Mouse (Mus musculus): ENCODE measurements around the gene Colca2. TPM values are rescaled to one million over a fixed set of nuclear protein-coding genes. Genes with fewer than 3 reads are reported as not detected.

The Colca2 gene
- 15.6 and 16.0 TPM in 2 replicates for polyA plus RNA-seq (2012; rRNA removed)

GRCm38 (mm10) chr9:51278500-51279381 lies at the start of gene Colca2:
Gene Colca2, minus strand, starts transcription at chr9:51278569.
- DNase-seq (ENCODE audit: low read depth) = no peak

- DNase-seq (ENCODE audit: low read depth) = no peak
Observed at GRCm38 (mm10) chr9:51327555-51327903, 49.2 kb upstream of the Colca2 start.

DNA sequence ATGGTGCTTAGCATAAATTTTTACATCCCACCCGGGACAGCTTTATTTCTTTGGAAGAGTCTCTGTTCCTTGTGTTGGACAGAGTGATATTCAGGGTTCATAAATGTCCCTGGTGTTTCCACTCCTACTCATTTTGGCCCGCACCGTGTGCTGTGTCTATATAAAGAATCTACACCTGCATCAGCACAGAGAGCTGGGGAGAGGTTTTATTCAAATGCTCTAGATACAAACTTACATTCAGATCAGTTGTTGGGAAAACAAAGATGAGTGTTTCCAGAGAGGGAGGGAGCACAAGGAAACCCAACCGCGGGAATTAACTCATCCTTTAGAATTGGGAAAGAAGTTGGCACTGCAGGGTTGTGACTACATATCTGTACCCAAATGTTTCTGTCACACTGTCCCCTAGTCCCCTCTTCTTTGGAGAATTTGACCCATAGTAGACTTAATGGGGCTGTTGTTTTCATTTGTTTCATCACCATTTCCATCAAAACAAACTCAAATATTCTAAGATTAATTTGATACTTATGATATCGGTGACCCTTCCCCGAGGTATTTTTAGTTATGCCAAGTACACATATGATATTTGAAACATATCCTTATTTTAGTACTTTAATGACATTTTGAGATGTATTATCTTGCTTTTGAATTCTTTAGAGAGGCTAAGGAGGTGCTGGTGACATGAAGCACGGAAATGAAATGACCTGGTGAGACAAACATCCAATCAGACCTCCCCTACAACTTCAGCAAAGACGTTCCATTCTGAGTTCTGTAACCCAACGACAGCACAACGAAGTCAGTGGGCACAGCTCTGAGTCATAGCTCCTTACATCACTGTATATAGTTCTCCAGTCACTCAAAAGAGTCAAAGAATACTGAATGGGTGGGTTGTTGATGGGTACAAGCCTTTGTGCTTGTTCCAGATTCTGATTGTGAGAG lies 48.5 kb upstream of the Colca2 start:
- no peak for DNase-seq (ENCODE audit: low read depth)

DNA sequence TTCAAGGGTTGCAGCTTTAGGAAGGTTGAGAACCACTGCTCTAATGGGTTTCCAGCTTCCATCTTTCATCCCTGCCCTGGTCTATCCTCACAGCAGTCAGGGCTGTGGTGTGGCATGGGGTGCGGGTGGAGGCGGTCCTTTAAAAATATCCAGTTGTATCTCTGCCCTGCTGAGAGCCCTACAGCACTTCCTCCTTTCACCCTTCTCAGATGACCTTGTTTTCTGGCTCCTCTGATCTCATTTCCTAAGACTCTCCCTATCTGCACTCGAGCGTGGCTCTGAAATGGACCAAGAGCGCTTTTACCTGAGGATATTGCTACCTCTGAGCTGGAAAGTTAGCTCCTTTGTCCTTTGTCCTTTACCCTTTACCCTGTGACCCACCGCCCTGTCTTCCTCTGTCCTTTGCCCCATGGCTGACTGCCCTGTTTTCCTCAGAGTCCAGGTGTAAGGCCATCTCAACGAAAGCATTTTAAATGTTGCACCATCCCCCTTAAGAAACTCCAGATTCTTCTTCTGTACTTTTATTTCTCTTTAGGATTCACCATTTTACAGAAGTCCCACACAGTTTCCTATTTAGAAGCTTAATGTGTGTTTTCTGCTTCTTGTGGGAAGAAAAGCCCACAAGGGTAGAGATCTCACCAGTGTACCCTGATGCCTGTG lies 46.2 kb upstream of the Colca2 start:
- no peak for DNase-seq (ENCODE audit: low read depth)

DNA sequence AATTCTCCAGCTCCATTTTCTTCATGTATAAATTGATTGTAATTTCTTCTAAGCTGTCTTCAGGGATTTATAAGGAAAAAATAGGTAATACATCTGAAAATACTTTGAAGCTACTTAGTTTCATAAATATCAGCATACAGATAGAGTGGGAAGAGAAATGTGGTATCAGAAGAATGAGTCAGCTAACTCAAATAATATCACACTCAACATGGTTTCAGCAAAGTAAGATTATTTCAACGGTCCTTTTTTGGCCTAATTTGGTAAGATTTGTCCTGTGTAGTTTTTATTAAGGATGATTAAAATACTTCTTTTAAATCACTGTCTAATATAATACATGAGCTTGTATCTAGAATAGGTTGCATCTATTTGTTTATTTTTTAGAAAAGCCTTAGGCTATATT lies 41.7 kb upstream of the Colca2 start:
- no peak for DNase-seq (ENCODE audit: low read depth)

DNA sequence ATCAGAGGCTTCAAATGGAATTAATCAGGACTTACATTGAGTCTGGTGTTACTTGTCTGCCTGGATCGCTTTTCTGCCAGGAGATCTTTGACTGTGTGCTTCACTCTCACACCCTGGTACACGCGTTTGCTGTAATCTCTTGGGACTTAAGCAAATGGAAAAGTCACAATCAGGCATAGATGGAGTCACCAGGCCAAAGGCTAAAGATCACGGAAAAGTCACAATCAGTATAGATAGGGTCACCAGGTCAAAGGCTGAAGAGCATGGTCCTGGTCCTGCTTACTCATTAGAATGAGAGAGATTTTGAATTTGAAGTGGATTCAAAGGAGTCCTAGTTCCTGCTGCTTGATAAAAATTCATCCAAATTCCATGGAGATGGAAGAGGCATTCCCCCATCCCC lies 39.9 kb upstream of the Colca2 start:
- no peak for DNase-seq (ENCODE audit: low read depth)

DNA sequence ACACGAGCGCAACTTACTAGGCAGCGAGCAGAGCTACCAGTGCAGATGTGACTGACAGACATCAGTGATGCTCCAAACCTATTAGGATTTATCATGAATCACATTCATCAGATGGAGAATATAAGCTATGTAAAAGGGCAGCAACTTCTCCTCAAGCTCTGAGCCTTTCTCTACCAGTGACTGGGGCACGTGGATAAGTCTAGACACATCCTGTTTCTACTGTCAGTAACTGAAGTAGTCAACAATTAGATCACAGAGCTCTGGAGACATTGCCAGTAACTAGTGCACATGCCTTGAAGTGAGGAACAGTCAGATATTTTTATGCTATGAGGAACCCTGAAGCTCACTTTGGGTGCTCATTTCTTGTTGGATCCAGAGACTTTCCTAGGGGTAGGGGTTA lies 39.0 kb upstream of the Colca2 start:
- DNase-seq (ENCODE audit: low read depth) = no peak

DNA sequence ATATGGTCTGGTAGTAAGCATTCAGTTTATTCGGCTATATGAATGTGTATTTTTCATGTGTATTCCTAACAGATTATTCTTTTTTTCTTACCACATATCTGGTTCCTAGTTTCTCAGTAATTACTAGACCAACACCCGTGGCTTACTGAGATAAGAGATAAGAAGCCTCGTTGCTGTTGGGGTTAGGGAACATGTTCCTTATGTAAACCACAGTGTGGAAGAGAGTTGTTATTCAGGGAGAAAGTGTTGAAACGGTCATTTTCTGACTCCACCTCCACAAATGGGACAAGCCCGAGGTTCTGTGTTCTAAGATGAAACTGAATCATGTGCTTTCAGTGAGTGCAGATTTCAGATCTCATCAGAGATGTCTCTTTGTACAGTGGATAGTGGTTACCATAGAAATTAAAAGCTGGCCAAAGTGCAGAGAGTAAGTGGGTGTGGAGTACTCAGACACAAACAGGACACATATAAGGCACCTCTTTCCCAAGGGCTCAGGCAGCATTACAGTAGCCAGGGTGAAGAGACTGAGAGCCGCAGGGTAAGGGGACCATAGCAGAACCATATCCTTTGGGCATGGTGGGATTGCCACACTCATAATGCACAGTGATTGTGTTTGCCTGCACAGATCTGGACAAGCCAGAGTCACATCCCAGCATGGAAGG lies 37.2 kb upstream of the Colca2 start:
- no peak for DNase-seq (ENCODE audit: low read depth)

DNA sequence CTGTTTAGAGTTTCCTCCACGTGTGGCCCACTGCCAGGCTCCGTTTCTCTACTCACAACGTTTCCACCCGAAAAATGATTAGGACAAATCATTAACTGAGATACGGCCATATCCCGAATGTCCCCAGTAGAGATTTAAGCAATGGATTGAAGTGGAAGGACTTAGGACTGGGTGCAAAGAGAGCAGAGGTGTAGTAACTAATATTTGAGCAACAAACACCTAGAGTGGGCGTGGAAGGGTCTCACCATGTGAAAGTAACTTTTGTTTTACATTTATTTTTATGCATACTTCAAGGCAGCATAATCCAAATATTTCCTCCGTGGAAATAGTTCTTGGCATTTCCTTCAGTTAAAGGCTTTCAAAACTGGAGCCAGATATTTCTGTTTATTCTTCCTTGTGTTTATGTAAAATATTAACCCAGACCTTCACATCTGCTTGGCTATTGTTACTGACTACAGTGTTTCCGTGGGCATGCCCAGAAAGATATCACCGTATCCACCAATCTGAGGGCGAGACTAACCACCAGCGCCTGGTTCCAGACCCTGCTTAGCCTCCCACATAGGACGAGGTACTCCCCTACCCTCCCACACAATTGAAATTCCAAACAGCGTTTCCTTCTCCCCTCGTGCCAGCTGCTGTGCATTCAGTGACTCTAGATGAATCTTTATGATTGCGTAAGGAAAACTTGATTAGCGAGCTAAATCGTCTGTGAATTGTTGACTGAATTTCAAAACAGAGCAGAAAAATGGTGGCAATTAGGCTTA lies 34.4 kb upstream of the Colca2 start:
- DNase-seq (ENCODE audit: low read depth) = peak; percentile 19

- DNase-seq (ENCODE audit: low read depth) = no peak
Observed at GRCm38 (mm10) chr9:51310515-51310914, 32.1 kb upstream of the Colca2 start.

GRCm38 (mm10) chr9:51306351-51306750 lies 28.0 kb upstream of the Colca2 start:
- no peak for DNase-seq (ENCODE audit: low read depth)

DNA sequence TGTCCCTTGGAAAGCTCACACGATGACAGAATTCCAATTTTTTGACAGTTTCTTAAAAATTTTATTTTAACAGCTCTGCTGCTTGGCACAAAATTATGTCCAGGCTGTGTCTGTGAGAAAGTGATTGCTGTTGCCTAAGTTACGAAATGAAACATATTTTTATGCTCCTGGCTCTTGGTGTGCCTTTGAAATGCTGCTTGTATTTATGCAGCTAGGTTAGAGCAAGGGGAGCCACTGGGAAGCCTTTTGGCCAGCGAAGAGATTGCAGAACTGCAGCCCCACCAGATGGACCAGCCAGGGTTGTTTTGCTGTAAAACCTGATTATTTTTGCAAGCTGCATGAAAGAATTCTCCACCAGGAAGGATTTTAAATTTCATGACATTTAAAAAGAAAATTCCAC lies 26.8 kb upstream of the Colca2 start:
- DNase-seq (ENCODE audit: low read depth) = no peak

DNA sequence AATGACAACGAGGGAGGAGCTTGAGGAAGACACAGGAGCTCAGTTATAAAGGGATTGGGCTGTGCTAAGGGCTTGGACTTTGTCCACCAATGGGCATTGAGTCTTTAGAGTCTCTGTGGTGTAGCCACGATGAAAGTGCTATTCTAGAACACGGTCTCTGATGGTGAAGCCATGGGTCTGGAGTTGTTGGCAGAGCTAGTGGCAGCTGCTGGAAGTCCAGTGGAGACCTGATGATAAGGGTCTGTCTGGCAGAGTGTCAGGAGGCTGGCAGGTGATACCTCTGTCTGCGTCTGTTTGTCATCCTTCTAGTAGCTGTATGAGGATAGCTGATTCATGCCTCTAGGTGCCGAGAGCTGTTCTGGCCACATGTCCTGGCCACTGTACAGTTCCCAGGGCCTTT lies 25.6 kb upstream of the Colca2 start:
- no peak for DNase-seq (ENCODE audit: low read depth)

GRCm38 (mm10) chr9:51293541-51293940 lies 15.2 kb upstream of the Colca2 start:
- no peak for DNase-seq (ENCODE audit: low read depth)

DNA sequence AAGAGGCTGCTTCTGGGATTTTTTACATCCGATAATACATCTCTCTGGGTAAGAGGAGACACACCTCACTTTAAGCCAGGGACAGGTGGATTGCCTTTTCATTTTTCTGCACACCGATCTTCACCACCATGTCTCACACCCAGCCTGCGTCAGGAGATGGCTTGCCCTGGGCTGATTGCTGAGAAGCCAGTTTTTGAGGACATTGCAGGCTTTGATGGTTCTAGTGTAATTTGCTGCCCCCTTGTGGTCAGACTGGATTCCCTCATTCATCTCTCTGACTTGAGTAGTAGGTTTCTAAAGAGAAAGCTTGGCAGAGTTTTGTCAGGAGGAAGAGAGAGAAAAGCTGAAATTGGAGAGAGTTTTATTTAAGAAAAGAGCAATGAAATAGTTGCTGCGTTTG lies 14.3 kb upstream of the Colca2 start:
- no peak for DNase-seq (ENCODE audit: low read depth)

DNA sequence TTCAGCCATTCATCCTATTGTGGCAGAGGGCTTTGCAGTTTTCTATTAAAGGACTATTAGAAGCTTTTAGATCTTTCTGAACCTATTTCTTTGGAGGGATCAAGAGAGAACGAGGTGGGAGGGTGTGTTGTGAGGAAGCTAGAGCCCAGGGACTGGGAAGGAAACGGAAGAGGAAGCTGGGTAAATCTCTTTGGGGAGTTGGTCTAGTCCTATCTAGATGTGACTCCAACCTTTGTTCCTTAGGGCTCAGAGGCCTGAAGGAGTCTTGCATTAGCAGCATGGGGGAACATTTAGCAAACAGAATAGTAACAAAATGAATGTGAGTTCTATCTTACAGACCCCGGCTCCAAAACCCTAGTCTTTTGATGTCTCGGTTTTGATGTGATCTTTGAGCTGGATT lies 12.6 kb upstream of the Colca2 start:
- no peak for DNase-seq (ENCODE audit: low read depth)

DNA sequence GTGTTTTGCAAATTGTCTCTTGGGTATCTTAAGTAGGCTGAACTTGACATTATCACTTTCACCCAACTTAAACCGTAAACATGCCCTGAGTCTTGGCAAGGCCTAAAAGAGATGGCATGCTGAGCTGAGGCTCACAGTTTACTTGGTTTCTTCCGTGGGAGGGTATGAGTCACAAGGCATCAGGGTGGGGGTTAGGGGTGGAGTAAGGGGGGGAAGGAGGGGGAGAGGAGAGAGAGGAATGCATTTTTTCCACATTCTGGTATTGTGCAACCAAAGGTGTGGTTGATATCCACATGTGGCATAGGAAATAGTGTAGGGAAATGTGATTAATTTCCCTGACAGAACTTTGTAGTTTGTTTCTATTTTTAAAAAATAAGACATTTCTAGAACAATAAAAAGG lies 7.7 kb upstream of the Colca2 start:
- no peak for DNase-seq (ENCODE audit: low read depth)

- DNase-seq (ENCODE audit: low read depth) = no peak
Observed at GRCm38 (mm10) chr9:51277834-51278498, 403 bp downstream of the Colca2 start.

- DNase-seq (ENCODE audit: low read depth) = no peak
Observed at GRCm38 (mm10) chr9:51274678-51275077, 3.7 kb downstream of the Colca2 start.

DNA sequence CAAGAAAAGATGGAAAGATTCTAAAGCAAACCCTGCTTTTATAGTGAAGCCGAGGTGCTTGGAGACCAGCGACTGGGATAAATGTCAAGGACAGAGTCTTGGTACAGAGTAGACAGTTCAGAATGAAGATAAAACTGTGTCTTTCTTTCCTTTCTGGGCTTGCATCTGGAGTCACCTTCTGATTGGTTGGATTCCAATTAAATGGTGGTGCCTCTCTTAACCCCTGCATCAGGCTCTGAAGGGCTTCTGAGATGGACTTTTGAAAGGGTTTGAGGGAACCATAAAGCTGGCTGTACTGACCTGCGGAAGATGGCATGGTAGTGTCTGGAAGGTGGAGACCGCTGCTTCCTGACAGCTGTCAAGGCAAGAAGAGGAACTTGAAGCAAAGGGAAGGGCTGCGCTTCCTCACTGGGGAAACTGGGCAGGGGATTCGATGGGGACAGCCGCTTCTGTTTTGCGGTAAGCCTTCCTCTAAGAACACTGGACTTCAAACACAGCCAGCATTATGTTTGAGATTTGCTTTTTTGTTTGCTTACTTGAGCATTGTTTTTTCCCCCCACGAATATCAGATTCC lies 4.7 kb downstream of the Colca2 start:
- DNase-seq (ENCODE audit: low read depth) = no peak

Measured in gonadal fat pad, adult 2 months (tissue).